Mouse (Mus musculus): Measurements from ENCODE around the gene Akap9.

DNA sequence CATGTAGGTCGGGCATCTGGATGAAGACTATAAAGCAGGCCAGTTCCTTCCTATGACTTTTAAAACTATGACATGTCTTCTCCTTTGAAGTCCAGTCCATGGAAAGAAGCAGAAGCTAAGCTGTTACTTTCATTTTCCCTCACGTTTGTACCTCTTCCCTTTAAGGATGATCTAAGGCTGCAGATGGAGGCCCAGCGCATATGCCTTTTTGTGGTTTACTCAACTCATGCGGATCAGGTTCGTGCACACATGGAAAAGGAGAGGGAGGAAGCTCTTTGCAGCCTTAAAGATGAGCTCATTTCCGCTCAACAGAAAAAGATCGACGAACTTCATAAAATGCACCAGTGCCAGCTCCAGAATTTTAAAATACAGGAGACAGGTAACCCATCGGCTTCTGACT, 40.6 kb downstream of the Akap9 start:
- TF ChIP-seq CTCF (IDR thresholded peaks at IDR 0.05; ENCODE audit: low read depth) (no peak), EP300 (optimal IDR thresholded peaks at IDR 0.05) (no peak)
